Mouse (Mus musculus) heart, postnatal 0 days (tissue): ENCODE results near the gene Tmem151a.

Experiments used
- CTCF ChIP-seq: IDR thresholded peaks from 2 replicates; pipeline ENCODE4 v1.5.1; 2016; ENCODE audit warnings: antibody characterized with exemption, control low read depth, low read depth
- EP300 ChIP-seq: IDR thresholded peaks from 2 replicates; pipeline ENCODE4 v1.6.1; 2016; ENCODE audit warnings: antibody characterized with exemption, low read depth

DNA sequence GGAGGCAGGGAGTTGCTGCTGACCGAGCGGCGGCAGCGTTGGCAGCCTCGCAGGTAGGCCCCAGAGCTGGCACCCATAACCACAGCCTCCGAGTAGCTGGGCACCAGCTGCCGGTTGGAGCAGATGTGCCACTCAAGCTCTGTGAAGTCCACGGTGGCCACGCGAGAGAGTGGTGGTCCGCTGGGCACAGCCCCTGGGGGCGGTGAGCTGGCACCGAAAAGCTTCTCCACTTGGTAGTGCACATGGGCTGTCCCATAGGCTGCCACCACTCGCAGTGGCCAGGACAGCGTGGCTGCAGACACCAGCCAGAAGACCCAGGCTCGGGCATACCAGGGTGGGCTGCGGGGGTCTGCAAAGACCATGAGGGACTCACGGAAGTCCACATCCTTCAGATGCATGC lies 3.3 kb downstream of the Tmem151a start:
- TF ChIP-seq CTCF (no peak), EP300 (no peak)
